Mouse (Mus musculus) CH12.LX (cell line): ENCODE data around the gene Myo1d.

Experiments used
- CTCF ChIP-seq, 2 experiments: IDR thresholded peaks in 1 of 2; conservative IDR thresholded peaks in 1 of 2; 2 replicates each; pipeline ENCODE4 v1.5.1; 2011 to 2012; ENCODE audit warnings: low read depth in 2 of 2, low read length in 2 of 2, improper control_type of control experiment in 1 of 2, inconsistent platforms in 1 of 2, mild to moderate bottlenecking in 1 of 2, moderate library complexity in 1 of 2
- MYC ChIP-seq: IDR thresholded peaks from 2 replicates; pipeline ENCODE4 v1.6.1; 2011; ENCODE audit warnings: low read depth, mild to moderate bottlenecking, improper control_type of control experiment, low read length
- POLR2A ChIP-seq: IDR thresholded peaks from 2 replicates; pipeline ENCODE4 v1.6.1; 2011; ENCODE audit warnings: low read depth, mild to moderate bottlenecking, improper control_type of control experiment, low read length
- ZNF384 ChIP-seq: IDR thresholded peaks from 2 replicates; pipeline ENCODE4 v1.6.1; 2012; ENCODE audit warnings: low read depth, low read length, improper control_type of control experiment, inconsistent platforms

- no peak for TF ChIP-seq ZNF384
- TF ChIP-seq CTCF (conservative IDR thresholded peaks at IDR 0.05 in 1 of 2, IDR thresholded peaks at IDR 0.05 in 1 of 2; ENCODE audit: low read depth in 2 of 2, low read length in 2 of 2) = no peak
- TF ChIP-seq POLR2A = no peak
- no peak for TF ChIP-seq MYC
These were observed 294.1 kb downstream of the Myo1d start for GRCm38 (mm10) chr11:80485622-80486206.
